Mouse (Mus musculus): ENCODE data around the gene Rcan3.

Gene Rcan3

GRCm38 (mm10) chr4:135413491-135413890 lies 20.2 kb downstream of the Rcan3 start:
- no peak for DNase-seq (ENCODE audit: low spot score in 2 of 2)

- peak in 1 of 2 experiments; percentile 35 for DNase-seq (ENCODE audit: low spot score in 2 of 2)
These were observed 22.0 kb downstream of the Rcan3 start for GRCm38 (mm10) chr4:135411633-135412032.

- DNase-seq (ENCODE audit: low spot score in 2 of 2): peak; percentile 28 to 36
These were observed 27.5 kb downstream of the Rcan3 start for GRCm38 (mm10) chr4:135406180-135406579.

GRCm38 (mm10) chr4:135404916-135405315 lies 28.7 kb downstream of the Rcan3 start:
- DNase-seq (ENCODE audit: low spot score in 2 of 2): no peak

- DNase-seq (ENCODE audit: low spot score in 2 of 2): no peak
These were observed 29.6 kb downstream of the Rcan3 start for GRCm38 (mm10) chr4:135404048-135404447.

GRCm38 (mm10) chr4:135401881-135402280 lies 31.8 kb downstream of the Rcan3 start:
- no peak for DNase-seq (ENCODE audit: low spot score in 2 of 2)

GRCm38 (mm10) chr4:135397991-135398390 lies 35.7 kb downstream of the Rcan3 start, which contains the start of gene Ncmap:
Ncmap (minus strand) TSS chr4:135398227.
- DNase-seq (ENCODE audit: low spot score in 2 of 2): no peak

- DNase-seq (ENCODE audit: low spot score in 2 of 2): no peak
These were observed 36.1 kb downstream of the Rcan3 start for GRCm38 (mm10) chr4:135397551-135397950.

- no peak for DNase-seq (ENCODE audit: low spot score in 2 of 2)
These were observed 37.4 kb downstream of the Rcan3 start for GRCm38 (mm10) chr4:135396303-135396702.

- no peak for DNase-seq (ENCODE audit: low spot score in 2 of 2)
These were observed 38.3 kb downstream of the Rcan3 start for GRCm38 (mm10) chr4:135395375-135395774.

- no peak for DNase-seq (ENCODE audit: low spot score in 2 of 2)
These were observed 39.0 kb downstream of the Rcan3 start for GRCm38 (mm10) chr4:135394666-135395065.

GRCm38 (mm10) chr4:135393381-135393780 lies 40.3 kb downstream of the Rcan3 start:
- DNase-seq (ENCODE audit: low spot score in 2 of 2): no peak

GRCm38 (mm10) chr4:135392801-135393200 lies 40.9 kb downstream of the Rcan3 start:
- DNase-seq (ENCODE audit: low spot score in 2 of 2): no peak

GRCm38 (mm10) chr4:135391014-135391413 lies 42.6 kb downstream of the Rcan3 start:
- DNase-seq (ENCODE audit: low spot score in 2 of 2): no peak

- DNase-seq (ENCODE audit: low spot score in 2 of 2): no peak
These were observed 48.0 kb downstream of the Rcan3 start for GRCm38 (mm10) chr4:135385614-135386013.

- DNase-seq (ENCODE audit: low spot score in 2 of 2): peak; percentile 23 to 68
These were observed 51.3 kb downstream of the Rcan3 start for GRCm38 (mm10) chr4:135382316-135382715.

GRCm38 (mm10) chr4:135381355-135381754 lies 52.3 kb downstream of the Rcan3 start:
- no peak for DNase-seq (ENCODE audit: low spot score in 2 of 2)

GRCm38 (mm10) chr4:135377241-135377640 lies 56.4 kb downstream of the Rcan3 start:
- DNase-seq (ENCODE audit: low spot score in 2 of 2): no peak

- DNase-seq (ENCODE audit: low spot score in 2 of 2): no peak
These were observed 58.2 kb downstream of the Rcan3 start for GRCm38 (mm10) chr4:135375444-135375843.

GRCm38 (mm10) chr4:135373299-135373698 lies 60.4 kb downstream of the Rcan3 start:
- no peak for DNase-seq (ENCODE audit: low spot score in 2 of 2)

- DNase-seq (ENCODE audit: low spot score in 2 of 2): no peak
These were observed 63.3 kb downstream of the Rcan3 start for GRCm38 (mm10) chr4:135370372-135370771.

GRCm38 (mm10) chr4:135362828-135363227 lies 70.8 kb downstream of the Rcan3 start:
- peak in 1 of 2 experiments; percentile 29 for DNase-seq (ENCODE audit: low spot score in 2 of 2)
